16 mouse cellular contexts compared by ENCODE assay signal in the genomic region with DNA sequence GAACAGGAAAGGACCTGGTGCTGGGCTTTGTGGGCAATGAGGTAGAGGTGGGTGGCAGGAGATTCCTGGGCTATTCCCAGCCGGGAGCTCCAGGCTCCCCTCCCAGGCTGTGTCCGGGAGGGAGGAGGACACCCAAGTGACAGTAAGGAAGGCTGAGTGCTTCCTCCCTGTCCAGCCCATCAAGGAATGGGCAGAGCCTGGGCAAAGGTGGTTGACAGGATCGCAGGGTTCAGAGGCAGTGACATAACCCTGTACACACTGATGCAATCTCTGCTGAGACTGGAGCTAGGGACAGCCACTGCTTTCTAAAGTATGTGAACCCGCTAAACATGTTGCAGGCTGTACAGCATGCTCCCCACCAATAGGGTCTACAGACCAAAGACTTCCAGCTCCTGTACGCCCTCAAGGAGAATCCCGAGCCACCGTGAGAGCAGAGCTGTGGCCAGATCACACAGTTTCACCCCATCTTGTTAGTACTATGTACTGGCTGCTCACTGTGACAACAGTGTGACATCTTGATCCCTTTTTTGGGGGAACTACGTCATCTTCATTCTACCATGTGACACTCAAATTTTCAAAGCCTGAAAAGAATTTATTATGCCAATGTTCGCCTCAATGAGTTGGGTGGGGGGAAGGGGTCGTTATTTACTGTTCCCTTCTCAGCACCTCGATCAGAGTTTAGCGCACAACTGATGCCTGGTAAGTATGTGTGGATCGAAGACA. TPM values are rescaled to one million over a fixed set of nuclear protein-coding genes. Genes with fewer than 3 reads are reported as not detected.
DNase-seq lines count a peak whose midpoint lies in the region; ATAC-seq and TF ChIP-seq lines count a peak whose summit lies in the region.
"Had no signal": no experiment of that assay in that cellular context is flagged by ENCODE, and none has a peak within 500 bp of the region (broad histone marks: within the 10 kb centered on the region; RNA-seq: fewer than 3 reads in every experiment).

No protein-coding gene starts in this region.

- H3K4me2 ChIP-seq in kidney, embryonic 15.5 days = no peak overlapping the region
- H3K4me2 ChIP-seq in liver, embryonic 15.5 days = peak overlapping the region; percentile 11; the same call in 1 of the 2 replicates
- H3K4me2 ChIP-seq: heart, embryonic 13.5 days; neural tube, embryonic 12.5 days had no signal

- no peak overlapping the region for H3K27ac ChIP-seq in kidney, embryonic 15.5 days
- H3K27ac ChIP-seq in ES-Bruce4 (ENCODE audit: insufficient read depth, low read length) = no peak overlapping the region
- peak overlapping the region; percentile 33; the same call in 1 of the 2 replicates for H3K27ac ChIP-seq in liver, embryonic 15.5 days (replicated peaks)
- H3K27ac ChIP-seq: heart, embryonic 13.5 days; layer of hippocampus, adult 2 months; neural tube, embryonic 12.5 days had no signal

- H3K9me3 ChIP-seq in kidney, embryonic 15.5 days (replicated peaks) = no peaks in the 10 kb centered on the region
- no peaks in the 10 kb centered on the region for H3K9me3 ChIP-seq in ES-Bruce4 (replicated peaks; ENCODE audit: control insufficient read depth, insufficient read depth, low read length, poor library complexity, severe bottlenecking)
- no peaks in the 10 kb centered on the region for H3K9me3 ChIP-seq in liver, embryonic 15.5 days (replicated peaks)
- H3K9me3 ChIP-seq: heart, embryonic 13.5 days; neural tube, embryonic 12.5 days had no signal

- TF ChIP-seq EP300 in ES-Bruce4 (IDR thresholded peaks at IDR 0.05; ENCODE audit: insufficient read depth, low read depth, low read length) = no peak

- no peak; the same call in 1 of the 2 replicates for ATAC-seq in kidney, embryonic 15.5 days (replicated peaks; ENCODE audit: low FRiP score)
- peak; percentile 64 for ATAC-seq in liver, embryonic 15.5 days (ENCODE audit: insufficient read depth)
- ATAC-seq in monocyte, adult 5-6 weeks (replicated peaks; ENCODE audit: insufficient number of reproducible peaks, low FRiP score, low TSS enrichment, poor library complexity, severe bottlenecking) = no peak
- ATAC-seq: inflammation-experienced regulatory T-cells, adult 6 months; midbrain, embryonic 16.5 days had no signal

- TF ChIP-seq POLR2A in ES-Bruce4 (IDR thresholded peaks at IDR 0.05; ENCODE audit: insufficient read depth, low read length) = no peak

- H3K4me1 ChIP-seq in kidney, embryonic 15.5 days = peaks cover 18% of the 10 kb centered on the region
- peaks cover 9% of the 10 kb centered on the region for H3K4me1 ChIP-seq in ES-Bruce4 (ENCODE audit: control insufficient read depth, insufficient read depth, low read length)
- peaks cover 11% of the 10 kb centered on the region for H3K4me1 ChIP-seq in liver, embryonic 15.5 days (replicated peaks)

- WGBS in kidney, embryonic 15.5 days = 76% methylated on average over 13 of the region's 13 CpGs
- 67% methylated on average over 13 of the region's 13 CpGs for WGBS in liver, embryonic 15.5 days (ENCODE audit: insufficient replicate concordance)

- peak; percentile 62 for DNase-seq in kidney, adult 11 months
- DNase-seq in kidney, postnatal 14 days = peak; percentile 46
- no peak for DNase-seq in right cerebral cortex, postnatal 14 days
- DNase-seq: adrenal gland, postnatal 14 days; cerebellum, adult 8-10 months; lung, adult 2 months had no signal

- no peaks in the 10 kb centered on the region for H3K36me3 ChIP-seq in kidney, embryonic 15.5 days
- H3K36me3 ChIP-seq in ES-Bruce4 (ENCODE audit: control insufficient read depth, insufficient read depth, low read length, poor library complexity, severe bottlenecking) = no peaks in the 10 kb centered on the region
- H3K36me3 ChIP-seq in liver, embryonic 15.5 days (replicated peaks) = no peaks in the 10 kb centered on the region
- H3K36me3 ChIP-seq: heart, embryonic 13.5 days; neural tube, embryonic 12.5 days had no signal

- no peak for TF ChIP-seq CTCF in ES-Bruce4 (IDR thresholded peaks at IDR 0.05; ENCODE audit: low read depth, low read length)

- no peak overlapping the region for H3K9ac ChIP-seq in kidney, embryonic 15.5 days
- H3K9ac ChIP-seq in ES-Bruce4 (ENCODE audit: low read depth, poor library complexity, severe bottlenecking) = 0 out of 2 replicates have a peak overlapping the region, but pooled peaks have one; percentile 66
- no peak overlapping the region for H3K9ac ChIP-seq in liver, embryonic 15.5 days
- H3K9ac ChIP-seq: heart, embryonic 13.5 days; neural tube, embryonic 12.5 days had no signal

- H3K27me3 ChIP-seq in kidney, embryonic 15.5 days = peaks cover 45% of the 10 kb centered on the region
- H3K27me3 ChIP-seq in ES-Bruce4 (ENCODE audit: control insufficient read depth, insufficient read depth, low read length, poor library complexity, severe bottlenecking) = no peaks in the 10 kb centered on the region
- peaks cover 65% of the 10 kb centered on the region for H3K27me3 ChIP-seq in liver, embryonic 15.5 days

- H3K4me3 ChIP-seq in kidney, embryonic 15.5 days (replicated peaks) = no peak overlapping the region
- 0 out of 2 replicates have a peak overlapping the region, but pooled peaks have one; percentile 2 for H3K4me3 ChIP-seq in ES-Bruce4 (ENCODE audit: low read depth, low read length)
- no peak overlapping the region for H3K4me3 ChIP-seq in liver, embryonic 15.5 days (replicated peaks)
- H3K4me3 ChIP-seq: heart, embryonic 13.5 days; layer of hippocampus, adult 2 months; neural tube, embryonic 12.5 days had no signal

RNA-seq across cellular contexts. Expression of gene Alpl, which starts 1.8 kb away (rescaled TPM):
- polyA plus RNA-seq in kidney, embryonic 15.5 days (2015; fragmentation: Nextera tagmentation; extraction: Ambion mirVana) = 12.9 and 25.3 TPM in 2 replicates
- polyA plus RNA-seq in ES-Bruce4 (2011; ENCODE audit: insufficient read depth, insufficient read length, low read depth, missing spikeins) = 133 and 158 TPM in 2 replicates
- 9.7 and 12.0 TPM in 2 replicates for polyA plus RNA-seq in liver, embryonic 15.5 days (2015; fragmentation: Nextera tagmentation; extraction: Ambion mirVana)
- total RNA-seq in monocyte, adult 5-6 weeks (2017) = not detected in 3 replicates
- total RNA-seq: hematopoietic stem cell, adult 5-6 weeks had no signal
